Mouse (Mus musculus): Measurements from ENCODE around the gene Aifm2. TPM values are rescaled to one million over a fixed set of nuclear protein-coding genes. Genes with fewer than 3 reads are reported as not detected.

The Aifm2 gene
- total RNA-seq, 2 experiments from 2014 or later: 11.5 to 12.9 TPM

DNA sequence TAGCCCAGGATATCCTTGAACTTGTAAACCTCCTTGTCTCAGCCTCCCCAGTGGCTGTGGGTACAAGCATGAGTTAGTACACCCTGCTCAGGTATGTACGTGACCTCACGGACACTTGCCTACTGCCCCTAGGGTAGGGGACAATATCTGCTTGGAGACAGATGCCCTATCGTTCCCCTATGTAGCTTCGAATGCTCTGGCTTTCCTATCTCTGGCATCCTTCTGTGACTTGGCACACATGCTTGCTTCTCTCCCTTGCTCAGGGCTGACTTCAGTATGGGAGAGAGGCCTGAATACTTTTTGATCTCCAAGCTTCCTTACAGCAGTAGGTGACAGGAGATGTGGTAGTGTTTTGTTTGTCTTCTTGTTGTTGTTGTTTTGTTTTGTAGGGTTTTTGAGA is 917 bp upstream of the Aifm2 start:
- intact Hi-C loops (cut with DNase I; ENCODE audit: low total_unique reads): no loop called here
- DNase-seq: no peak

DNA sequence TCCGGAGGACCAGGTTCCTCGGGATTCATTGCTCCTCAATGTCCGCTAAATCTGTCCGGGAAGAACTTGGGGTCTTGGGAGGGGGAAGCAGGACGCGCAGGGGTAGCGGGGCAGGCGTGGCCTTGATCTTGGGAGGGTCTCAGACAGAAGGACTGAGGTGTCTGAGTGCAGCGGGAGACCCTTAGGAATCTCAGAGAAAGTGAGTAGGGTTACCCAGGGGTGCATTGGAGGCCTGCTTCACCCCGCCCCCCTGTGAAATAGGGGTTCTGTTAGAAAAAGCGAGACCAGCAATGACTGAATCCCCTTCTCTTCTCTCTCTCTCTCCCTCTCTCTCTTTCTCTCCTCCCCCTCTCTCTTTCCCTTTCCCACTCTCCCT is 387 bp downstream of the Aifm2 start:
- intact Hi-C loops (cut with DNase I; ENCODE audit: low total_unique reads): no loop called here
- DNase-seq: no peak

DNA sequence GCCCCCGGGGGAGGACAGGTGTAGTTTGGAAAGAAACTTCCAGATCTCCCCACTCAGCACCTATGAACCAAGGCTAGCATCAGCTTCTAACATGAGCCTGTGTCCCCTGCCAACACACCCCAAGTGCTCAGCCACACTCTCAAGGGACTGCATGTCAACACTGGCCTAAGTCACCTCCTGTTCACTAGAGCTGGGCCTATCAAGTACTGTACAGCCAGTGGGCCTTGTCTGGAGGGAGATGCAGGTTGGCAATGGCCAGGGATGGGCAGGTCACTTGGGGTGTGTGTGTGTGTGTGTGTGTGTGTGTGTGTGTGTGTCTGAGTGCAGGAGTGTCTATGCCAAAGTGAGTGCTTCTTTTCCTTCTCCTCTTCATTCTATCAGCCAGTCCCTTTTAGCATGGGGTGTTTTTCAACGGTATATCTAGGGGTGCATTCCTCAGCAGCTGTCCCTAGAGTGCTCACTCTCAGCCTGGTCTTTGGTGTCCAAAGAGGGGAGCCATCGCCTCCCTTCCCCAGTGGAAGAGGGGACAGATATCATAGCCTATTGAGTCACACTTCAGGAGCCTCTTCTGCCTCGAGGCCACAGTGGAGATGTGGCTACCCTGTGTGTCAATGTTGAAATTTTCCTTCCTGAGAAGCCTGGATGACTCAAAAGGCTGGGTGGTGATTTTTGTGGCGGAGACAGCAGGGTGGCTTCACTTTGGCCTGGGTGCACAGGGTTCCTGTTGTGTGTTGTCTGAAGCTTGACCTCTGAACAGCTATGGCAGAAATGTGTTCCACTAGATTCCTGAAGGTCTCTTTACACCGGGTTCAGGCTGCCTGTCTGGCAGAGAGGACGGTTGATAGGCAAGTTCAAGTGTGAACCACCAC is 1.2 kb downstream of the Aifm2 start:
- DNase-seq: no peak
- intact Hi-C loops (cut with DNase I; ENCODE audit: low total_unique reads): no loop called here

DNA sequence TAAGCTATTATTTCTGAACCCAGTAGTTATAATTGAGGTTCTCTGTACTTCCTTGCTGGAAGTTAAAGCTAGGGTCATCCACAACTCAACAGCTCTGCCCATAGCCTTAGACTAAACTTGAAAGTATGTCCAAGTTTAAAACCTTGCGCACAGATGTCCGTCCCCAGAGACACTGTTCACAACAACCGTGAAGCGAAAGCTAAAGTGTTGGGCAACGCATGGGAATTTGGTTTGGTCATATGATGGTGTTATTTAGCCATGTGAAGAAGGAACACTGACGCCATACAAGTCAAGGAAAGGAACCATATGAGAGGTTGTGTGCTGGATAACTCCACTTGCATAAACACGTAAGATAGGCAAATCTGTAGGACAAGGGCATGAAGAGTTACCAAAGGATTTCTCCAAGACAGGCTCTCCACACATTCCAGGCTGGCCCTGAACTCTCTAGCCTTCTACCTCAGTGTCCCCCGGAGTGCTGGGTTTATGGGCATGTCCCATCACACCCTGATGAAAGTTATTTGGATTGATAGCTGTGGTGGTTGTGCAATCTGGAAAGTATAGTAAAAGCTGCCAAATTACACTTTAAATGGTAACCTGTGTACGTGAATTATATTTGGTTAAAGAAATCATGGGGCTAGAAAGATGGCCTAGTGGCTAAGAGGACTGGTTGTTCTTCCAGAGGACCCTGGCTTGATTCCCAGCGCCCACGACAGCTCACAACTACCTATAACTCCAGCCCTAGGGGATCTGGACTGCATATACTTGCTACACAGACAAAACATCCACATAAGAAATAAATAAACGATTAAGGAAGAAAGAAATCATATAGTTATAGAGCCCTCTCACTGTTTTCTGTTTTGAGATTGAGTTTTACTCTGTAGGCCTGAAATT is 2.6 kb downstream of the Aifm2 start:
- intact Hi-C loops (cut with DNase I; ENCODE audit: low total_unique reads): no loop called here
- no peak for DNase-seq

DNA sequence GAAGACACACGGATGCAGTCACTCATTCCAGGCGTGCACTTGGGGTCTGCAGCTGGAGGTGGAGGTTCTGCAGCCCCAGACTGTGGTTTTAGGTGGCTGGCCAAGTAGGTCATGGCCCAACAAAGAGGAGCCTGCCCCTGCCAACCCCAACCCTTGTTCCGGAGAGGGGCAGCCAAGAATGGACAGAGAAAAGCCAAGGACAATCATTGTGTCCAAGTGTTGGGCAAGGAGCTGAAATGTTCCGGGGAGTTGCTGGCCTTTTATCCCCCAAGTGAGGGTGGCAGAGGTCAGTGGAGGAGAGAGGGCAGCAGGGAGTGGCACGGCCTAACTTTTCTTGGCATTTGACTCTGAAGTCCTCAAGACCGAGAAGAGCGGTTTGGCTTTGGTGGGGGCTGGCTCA is 5.3 kb downstream of the Aifm2 start:
- intact Hi-C loops (cut with DNase I; ENCODE audit: low total_unique reads): no loop called here
- DNase-seq: no peak

DNA sequence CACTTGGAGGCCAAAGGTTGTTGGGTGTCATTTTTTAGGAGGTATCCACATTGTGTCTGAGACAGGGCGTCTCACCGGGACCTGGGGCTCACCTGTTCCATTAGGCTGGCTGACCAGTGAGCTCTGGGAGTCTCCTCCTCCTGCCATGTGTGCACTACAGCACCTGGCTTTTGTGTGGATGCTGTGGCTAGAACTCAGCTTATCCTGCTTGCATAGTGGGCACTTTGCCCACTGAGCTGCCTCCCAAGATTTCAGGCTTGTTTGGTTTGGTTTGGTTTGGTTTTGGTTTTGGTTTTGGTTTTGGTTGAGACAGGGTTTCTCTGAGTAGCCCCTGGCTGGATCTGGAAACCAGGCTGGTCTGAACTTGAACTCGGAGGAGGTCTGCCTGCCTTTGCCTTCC is 7.2 kb downstream of the Aifm2 start:
- DNase-seq: no peak
- intact Hi-C loops (cut with DNase I; ENCODE audit: low total_unique reads): no loop called here

DNA sequence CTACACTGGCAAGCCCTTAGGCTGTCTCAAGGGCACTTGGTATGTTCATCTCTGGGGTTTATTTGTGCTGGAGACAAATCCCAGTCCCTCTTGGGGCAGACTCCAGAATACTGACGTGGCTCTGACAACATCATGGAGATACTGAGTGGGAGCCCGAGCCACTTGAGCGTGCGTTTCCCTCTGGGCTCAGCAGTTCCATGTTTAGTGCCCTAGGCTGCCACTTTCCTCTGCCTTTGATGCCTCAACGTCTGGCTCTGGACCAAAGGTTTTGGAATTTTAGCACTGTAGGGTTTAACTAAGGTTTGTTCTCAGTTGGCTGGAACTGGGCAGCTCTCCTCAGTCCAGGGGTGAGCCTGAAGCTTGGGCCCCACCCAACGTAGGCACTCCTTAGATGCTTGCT is 8.2 kb downstream of the Aifm2 start:
- DNase-seq: no peak
- intact Hi-C loops (cut with DNase I; ENCODE audit: low total_unique reads): no loop called here

DNA sequence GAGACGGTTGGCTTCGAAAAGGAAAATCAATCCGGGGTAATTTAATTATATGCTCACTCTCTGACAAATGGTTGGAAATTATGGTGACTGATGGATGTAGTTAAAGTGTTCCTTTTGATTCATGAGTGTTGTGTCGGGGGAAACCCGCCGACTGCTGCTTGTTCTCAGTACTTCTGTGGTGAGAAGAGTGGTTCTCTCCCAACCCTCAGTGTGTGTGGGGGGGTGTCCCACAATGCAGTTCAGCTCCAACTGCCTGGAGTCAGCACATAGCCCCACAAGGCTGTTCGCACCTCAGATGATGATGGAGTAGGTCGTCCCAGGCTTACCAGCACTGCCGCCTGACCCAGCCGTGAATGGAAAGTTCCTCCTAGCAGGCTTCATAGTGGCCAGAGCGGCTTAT is 14.1 kb downstream of the Aifm2 start:
- intact Hi-C loops (cut with DNase I; ENCODE audit: low total_unique reads): no loop called here
- DNase-seq: no peak

DNA sequence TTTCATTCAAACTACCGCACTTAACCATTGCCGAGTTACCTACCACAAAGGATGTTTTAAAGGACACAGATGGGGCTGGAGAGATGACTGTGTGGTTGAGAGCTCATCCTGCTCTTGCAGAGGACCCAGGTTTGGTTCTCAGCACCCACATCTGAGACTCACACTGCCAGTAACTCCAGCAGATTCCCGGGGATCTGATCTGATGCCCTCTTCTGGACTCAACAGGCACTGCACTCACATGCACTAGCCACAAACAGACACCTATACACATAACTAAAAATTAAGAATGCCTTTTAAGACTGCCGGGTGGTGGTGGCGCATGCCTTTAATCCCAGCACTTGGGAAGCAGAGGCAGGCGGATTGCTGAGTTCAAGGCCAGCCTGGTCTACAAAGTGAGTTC is 15.1 kb downstream of the Aifm2 start:
- DNase-seq: no peak
- intact Hi-C loops (cut with DNase I; ENCODE audit: low total_unique reads): no loop called here

DNA sequence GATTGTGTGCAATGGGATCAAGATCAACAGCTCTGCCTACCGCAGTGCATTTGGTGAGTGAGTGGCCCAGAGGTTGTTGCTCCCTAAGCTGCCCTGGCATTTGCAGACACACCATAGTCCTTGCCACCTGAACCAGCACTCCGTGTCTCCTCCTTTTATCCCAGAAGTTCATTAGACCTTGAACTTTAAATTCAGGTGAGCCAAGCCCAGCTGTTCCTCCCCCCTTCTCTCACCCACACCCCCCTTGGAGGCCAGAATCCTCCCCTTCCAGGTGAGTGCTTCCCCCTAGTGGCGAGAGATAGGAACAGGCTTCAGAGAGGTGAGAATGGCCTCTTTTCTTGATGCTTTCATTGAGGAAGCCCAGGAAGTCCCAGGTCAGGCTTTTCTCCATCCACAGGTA is 19.3 kb downstream of the Aifm2 start:
- intact Hi-C loops (cut with DNase I; ENCODE audit: low total_unique reads): no loop called here
- DNase-seq: no peak

DNA sequence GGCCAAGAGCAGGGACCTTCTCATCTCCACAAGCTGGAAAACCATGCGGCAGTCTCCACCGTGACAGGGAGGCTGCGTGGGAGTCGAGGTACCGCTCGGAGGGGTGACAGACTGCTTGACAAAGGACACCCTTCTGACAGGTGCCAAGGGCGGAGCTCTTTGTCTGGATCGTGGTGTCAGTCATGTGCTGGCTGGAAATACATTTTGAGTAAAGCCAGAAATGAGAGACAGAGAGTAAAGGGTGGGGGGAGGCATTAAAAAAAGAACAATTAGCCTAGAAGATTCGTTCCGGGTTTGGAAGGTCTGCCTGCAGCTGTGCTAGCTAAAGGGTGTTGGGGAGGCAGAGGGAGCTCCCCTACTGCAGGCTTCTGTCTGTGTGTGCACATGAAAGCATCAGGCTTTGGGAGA is 21.6 kb downstream of the Aifm2 start:
- intact Hi-C loops (cut with DNase I; ENCODE audit: low total_unique reads): no loop called here
- no peak for DNase-seq

DNA sequence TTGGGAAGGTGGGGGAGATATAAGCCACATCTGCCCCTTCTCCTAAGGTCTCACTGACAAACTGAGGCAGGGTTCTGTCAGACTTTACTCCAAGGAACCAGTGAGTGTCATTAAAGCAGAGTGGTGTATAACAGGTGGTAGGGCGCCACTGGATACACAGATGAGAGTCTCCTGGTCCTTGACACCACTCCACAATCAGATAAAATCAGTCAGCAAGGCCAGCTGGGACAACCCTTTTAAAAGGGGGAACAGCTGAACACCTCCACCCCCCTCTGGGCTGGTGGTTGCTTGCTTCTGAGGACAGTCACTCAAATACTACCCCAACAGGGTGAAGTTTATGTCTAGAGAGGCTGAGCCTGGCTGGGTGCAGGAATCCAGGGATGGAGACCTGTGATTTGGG is 22.5 kb downstream of the Aifm2 start:
- intact Hi-C loops (cut with DNase I; ENCODE audit: low total_unique reads): no loop called here
- DNase-seq: no peak

DNA sequence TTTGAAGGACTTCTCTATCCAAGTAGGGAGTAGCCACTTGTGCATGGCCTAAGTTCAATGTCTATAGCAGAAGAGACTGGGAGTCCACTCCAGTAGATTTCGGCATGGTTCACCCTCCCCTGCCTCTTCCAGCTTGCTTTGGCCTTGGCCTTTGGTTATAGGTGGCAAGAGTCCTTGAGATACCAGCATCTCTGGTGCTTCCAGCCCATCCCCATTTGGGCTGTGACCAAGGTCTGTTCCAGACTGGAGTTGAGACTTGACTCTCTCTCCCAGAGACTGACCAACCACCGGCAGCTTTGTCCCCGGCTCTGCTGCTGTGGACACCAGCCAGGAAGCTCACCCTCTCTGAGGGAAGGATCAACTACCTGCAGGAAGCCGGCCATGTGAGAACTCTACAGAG is 23.1 kb downstream of the Aifm2 start:
- DNase-seq: no peak
- intact Hi-C loops (cut with DNase I; ENCODE audit: low total_unique reads): no loop called here

DNA sequence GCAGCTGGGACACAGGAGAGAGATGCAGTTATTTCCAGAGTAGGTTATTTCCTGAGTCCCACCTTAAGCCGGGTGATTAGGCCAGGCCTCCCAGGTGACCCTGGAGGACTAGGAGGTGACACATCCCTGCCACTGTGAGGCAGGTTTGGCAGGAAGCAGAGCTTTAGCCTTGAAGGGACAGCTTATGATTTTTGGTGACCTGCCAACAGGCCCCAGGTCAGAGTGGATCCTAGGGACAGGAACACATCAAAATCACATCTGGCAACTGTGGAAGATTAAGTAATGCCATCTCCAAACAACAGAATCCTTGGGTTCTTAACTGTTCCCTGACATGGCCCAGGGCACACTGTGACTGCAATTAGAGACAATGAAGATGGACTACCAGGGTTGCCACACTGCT is 26.2 kb downstream of the Aifm2 start:
- intact Hi-C loops (cut with DNase I; ENCODE audit: low total_unique reads): no loop called here
- no peak for DNase-seq

DNA sequence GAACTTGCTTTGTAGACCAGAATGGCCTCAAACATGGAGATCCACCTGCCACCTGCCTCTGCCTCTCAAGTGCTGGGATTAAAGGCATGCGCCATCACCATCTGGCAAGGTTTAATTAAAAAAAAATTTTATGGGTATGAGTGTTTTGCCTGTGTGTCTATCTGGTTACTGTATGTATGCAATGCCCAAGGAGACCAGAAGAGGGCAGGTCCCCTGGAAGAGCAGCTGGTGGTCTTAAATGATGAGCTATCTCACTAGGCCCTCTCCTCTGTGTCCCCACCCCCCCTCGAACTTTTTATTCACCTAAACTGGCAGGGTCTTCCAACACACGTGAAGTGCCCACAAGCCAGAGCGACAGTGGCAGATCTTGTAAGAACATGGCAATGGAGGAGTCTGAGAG is 26.8 kb downstream of the Aifm2 start:
- DNase-seq: no peak
- intact Hi-C loops (cut with DNase I; ENCODE audit: low total_unique reads): no loop called here

DNA sequence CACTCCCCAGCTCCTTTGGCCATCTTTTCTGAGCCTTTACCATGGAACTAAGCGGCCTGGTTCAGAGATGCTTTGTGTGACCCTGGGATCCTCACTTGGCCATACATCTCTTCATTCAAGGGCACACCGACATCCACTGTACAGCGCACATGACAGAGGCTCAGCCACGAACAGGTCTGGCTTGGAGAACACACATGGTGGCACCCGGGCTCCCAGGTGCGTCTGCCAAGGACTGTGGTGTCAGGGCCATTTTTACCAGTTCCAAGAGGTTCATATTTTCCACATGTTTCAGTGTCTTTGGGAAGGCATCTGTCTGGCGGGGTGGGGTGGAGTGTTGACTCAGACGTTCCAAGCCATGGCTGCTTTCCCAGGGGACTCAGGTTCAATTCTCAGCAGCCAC is 27.3 kb downstream of the Aifm2 start:
- intact Hi-C loops (cut with DNase I; ENCODE audit: low total_unique reads): no loop called here
- no peak for DNase-seq

DNA sequence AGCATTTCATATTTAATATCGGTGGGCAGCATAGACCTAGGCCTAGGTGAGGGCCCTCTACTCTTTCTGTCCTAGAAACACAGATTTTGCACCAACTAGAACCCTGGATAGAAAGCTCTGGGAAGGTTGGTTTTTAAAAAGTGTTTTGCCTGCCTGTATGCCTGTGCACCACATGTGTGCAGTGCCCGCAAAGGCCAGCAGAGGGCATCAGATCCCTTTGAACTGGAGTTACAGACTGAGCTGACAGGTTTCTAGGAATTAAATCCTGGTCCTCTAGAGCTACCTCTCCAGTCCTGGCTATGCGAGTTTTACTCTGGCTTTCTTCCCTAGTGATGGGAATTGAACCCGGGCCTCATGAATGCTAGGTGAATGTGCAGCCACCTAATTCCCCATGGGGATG is 30.1 kb downstream of the Aifm2 start:
- no peak for DNase-seq

DNA sequence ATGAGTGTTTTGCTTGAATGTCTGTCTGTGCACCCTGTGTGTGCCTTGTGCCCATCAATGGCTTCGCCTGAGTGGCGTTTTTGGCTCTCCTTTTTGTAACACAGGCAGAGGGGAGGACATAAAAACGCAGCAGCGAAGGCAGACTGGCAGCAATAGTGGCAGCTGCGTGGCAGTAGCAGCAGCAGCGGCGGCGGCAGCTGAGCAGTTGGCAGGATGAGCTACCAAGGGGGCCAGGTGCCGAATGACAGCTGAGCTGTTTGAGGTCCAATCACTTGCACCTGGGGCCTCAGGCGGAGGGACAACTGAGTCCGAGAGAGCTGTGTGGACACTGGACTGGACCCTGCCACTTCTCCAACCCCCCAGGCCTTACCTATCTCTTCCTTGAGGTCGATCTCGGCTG is 32.2 kb downstream of the Aifm2 start:
- intact Hi-C loops (cut with DNase I; ENCODE audit: low total_unique reads): no loop called here
- peak; percentile 38 for DNase-seq

More for the DNA sequence above, 30.1 kb downstream of the Aifm2 start:
- intact Hi-C loops (cut with DNase I; ENCODE audit: low total_unique reads): no loop called here

DNA sequence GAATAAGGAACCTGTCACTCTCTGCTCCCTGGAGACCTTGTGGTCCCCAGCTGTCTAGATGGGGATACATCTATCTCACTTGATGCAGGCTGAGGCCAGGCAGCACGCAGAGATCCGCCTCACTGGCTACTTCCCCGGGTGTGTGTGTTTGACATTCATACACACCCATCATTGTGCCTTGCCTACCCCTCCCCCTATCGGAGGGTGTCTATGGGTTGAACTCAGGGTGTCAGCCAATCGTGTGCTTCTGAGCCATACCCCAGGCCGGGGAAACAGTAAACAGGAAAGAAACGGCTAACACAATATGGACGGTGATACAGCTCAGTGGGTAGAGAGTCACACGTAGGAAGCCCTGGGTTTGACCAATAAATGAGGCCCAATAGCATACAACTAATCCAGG is 35.0 kb downstream of the Aifm2 start:
- intact Hi-C loops (cut with DNase I; ENCODE audit: low total_unique reads): no loop called here
- DNase-seq: no peak

DNA sequence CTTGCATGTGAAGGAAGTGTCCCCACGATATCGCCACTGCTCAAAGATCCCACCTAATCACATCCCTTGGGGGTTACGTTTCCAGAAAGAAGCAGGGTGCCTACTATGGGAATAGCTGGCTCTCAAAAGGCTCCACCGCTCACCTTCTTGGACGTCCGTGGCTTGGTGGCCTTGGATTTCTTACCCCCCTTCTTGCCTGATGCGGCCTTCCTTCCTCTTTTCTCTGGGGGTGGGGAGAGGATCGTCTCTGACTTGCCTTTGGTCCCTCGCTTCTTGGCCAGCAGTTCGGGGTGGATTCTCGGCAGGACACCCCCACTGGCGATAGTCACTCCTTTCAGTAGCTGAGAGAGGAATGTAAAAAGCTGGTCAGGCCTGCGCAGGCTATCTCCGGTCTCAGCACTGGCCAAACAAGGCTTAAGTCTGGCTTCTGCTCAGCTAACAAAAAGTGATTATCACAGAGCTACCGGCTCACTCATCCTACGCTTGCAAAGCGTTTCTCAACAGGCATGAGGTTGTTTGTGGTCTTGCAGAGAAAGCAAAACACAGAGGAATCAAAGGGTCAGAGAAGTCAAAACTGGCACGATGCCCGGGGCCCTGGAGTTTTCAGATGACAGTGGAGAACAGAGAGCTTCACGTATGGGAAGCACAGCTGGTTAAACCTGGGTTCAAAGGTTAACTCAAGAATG is 36.6 kb downstream of the Aifm2 start:
- intact Hi-C loops (cut with DNase I; ENCODE audit: low total_unique reads): no loop called here
- no peak for DNase-seq

Measured in gastrocnemius, postnatal 14 days (tissue).